Mouse (Mus musculus) hindbrain, embryonic 15.5 days (tissue): Measurements from ENCODE around the gene Atp6v1fnb. TPM values are rescaled to one million over a fixed set of nuclear protein-coding genes. Genes with fewer than 3 reads are reported as not detected.

Experiments
- ATAC-seq: fragments of 200-750 bp; cut with Nextera tagmentation; 2 replicates; pipeline ENCODE4 v1.8.0; 2017; ENCODE audit warnings: low read depth, moderate number of reproducible peaks, moderate TSS enrichment; ENCODE audit not compliant: low FRiP score
- H3K27ac ChIP-seq: fragments of 300-500 bp; sonication (generic); replicated peaks from 2 replicates; pipeline ENCODE4 v1.5.1; 2015; ENCODE audit warnings: mild to moderate bottlenecking, inconsistent platforms
- H3K27me3 ChIP-seq: fragments of 300-500 bp; sonication (generic); 2 replicates; pipeline ENCODE4 v1.6.1; 2015; ENCODE audit warnings: control low read depth, inconsistent platforms
- H3K36me3 ChIP-seq: fragments of 300-500 bp; sonication (generic); 2 replicates; pipeline ENCODE4 v1.6.1; 2015; ENCODE audit warnings: control low read depth, inconsistent platforms
- H3K4me1 ChIP-seq: fragments of 300-500 bp; sonication (generic); replicated peaks from 2 replicates; pipeline ENCODE4 v1.6.1; 2015; ENCODE audit warnings: control low read depth, inconsistent platforms
- H3K4me2 ChIP-seq: fragments of 300-500 bp; sonication (generic); 2 replicates; pipeline ENCODE4 v1.6.1; 2015; ENCODE audit warnings: moderate library complexity, mild to moderate bottlenecking, inconsistent platforms
- H3K4me3 ChIP-seq: fragments of 300-500 bp; sonication (generic); 2 replicates; pipeline ENCODE4 v1.5.1; 2015; ENCODE audit warnings: mild to moderate bottlenecking, inconsistent platforms
- H3K9ac ChIP-seq: fragments of 300-500 bp; sonication (generic); 2 replicates; pipeline ENCODE4 v1.6.1; 2015; ENCODE audit warnings: inconsistent platforms
- H3K9me3 ChIP-seq: fragments of 300-500 bp; sonication (generic); 2 replicates; pipeline ENCODE4 v1.6.1; 2016; ENCODE audit warnings: control low read depth, inconsistent platforms
- WGBS: fragments of 180-500 bp; shearing (Covaris S2); methylation state at CpG from one replicate; pipeline ENCODE4 v1.1.7; 2015; 5-methylcytosine and 5-hydroxymethylcytosine counted together
- polyA plus RNA-seq: library from polyadenylated mRNA; unstranded; fragments of >200 nt; fragmentation: Nextera tagmentation; extraction: Ambion mirVana; gene quantifications from 2 replicates; pipeline ENCODE4 v1.2.1, GENCODE M21; 2015

Atp6v1fnb gene
- 0.35 and 0.42 TPM in 2 replicates for polyA plus RNA-seq

GRCm38 (mm10) chr6:29471137-29471536, at the start of gene Atp6v1fnb:
Atp6v1fnb (plus strand) TSS chr6:29471437.
- no peak for ATAC-seq

DNA sequence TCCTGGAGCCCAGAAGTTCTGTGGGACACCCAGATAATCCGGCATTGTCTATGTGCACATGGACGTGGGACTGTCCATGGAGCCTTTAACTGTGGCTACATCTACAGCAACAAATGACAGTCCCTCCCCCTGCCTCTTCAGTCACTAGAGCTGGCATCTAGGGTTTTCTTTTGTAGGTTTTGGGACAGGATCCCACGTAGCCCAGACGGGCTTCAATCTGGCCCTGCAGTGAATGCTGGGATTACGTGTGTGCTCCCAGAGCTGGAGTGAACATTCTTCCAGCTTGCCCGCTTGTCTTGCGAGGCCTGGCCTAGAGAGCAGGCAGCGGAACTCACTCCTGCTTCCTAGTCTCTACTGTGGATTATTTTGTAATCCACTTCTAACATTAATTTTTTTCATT, 46.1 kb upstream of the Atp6v1fnb start:
- WGBS = 86% methylated on average over 8 of the region's 8 CpGs
- Histone ChIP-seq H3K4me3 (no peak overlapping the region), H3K27me3 (no peaks in the 10 kb centered on the region), H3K9ac (no peak overlapping the region), H3K4me2 (no peak overlapping the region), H3K9me3 (no peaks in the 10 kb centered on the region), H3K4me1 (no peaks in the 10 kb centered on the region), H3K27ac (no peak overlapping the region), H3K36me3 (peaks cover 4% of the 10 kb centered on the region; the same call in 1 of the 2 replicates)
- no peak for ATAC-seq

More at GRCm38 (mm10) chr6:29471137-29471536, at the start of gene Atp6v1fnb:
- H3K4me3 ChIP-seq = no peak within 1 kb of the TSS
- no peaks in the 10 kb centered on the region for H3K9me3 ChIP-seq
- H3K4me2 ChIP-seq = no peak within 1 kb of the TSS
- no peak within 1 kb of the TSS for H3K27ac ChIP-seq
- peaks cover 11% of the 10 kb centered on the region for H3K4me1 ChIP-seq
- H3K27me3 ChIP-seq = peaks cover 6% of the 10 kb centered on the region; the same call in 1 of the 2 replicates
- H3K9ac ChIP-seq = no peak within 1 kb of the TSS
- peaks cover 17% of the 10 kb centered on the region for H3K36me3 ChIP-seq
- WGBS = 91% methylated on average over 4 of the region's 4 CpGs

DNA sequence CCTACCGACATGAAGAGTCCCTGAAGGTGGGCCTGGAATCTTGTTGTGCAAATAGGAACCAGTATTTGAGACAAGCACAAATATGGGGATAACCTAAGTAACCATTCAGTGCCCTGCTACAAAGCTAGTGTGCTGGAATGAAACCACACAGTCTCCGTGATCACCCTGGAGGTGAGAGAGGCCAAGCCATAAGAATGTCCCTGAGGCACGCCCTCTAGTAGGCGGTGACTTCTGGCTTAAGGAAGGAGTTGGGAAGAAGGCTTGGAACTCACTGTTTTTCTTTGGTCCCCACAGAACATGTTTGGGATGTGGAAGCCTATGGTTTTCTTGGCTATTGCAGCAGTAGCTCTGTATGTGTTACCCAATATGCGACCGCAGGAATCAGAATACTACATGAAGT, 44.9 kb upstream of the Atp6v1fnb start:
- Histone ChIP-seq H3K4me3 (no peak overlapping the region), H3K27me3 (peaks cover under 1% of the 10 kb centered on the region; the same call in 1 of the 2 replicates), H3K4me2 (no peak overlapping the region), H3K4me1 (peaks cover 1% of the 10 kb centered on the region; the same call in 1 of the 2 replicates), H3K27ac (no peak overlapping the region), H3K9ac (no peak overlapping the region), H3K36me3 (peaks cover 4% of the 10 kb centered on the region; the same call in 1 of the 2 replicates), H3K9me3 (no peaks in the 10 kb centered on the region)
- WGBS = 78% methylated on average over 6 of the region's 6 CpGs
- ATAC-seq = no peak

DNA sequence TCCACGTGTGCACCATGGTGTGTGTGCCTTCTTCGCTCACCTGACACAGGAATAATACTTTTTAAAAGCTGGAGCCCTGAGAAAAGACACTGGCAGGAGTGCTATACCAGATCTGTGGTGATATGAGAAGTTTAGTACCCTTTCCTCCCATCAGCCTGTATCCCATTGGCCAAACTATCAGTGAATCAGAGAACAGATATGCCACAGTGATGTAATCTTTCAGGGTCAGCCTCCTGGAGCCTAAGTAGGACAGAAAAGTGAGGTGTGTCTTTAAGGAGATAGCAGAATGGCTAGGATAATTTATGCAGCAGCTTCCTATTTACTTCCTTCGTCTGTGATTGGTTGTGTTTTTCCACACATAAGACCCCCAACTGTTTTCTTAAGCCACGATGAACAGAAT, 43.1 kb upstream of the Atp6v1fnb start:
- Histone ChIP-seq H3K27ac (no peak overlapping the region), H3K9ac (no peak overlapping the region), H3K36me3 (no peaks in the 10 kb centered on the region), H3K4me1 (peaks cover 14% of the 10 kb centered on the region), H3K4me3 (no peak overlapping the region), H3K4me2 (no peak overlapping the region), H3K27me3 (peaks cover 16% of the 10 kb centered on the region), H3K9me3 (no peaks in the 10 kb centered on the region)
- 55% methylated on average over 4 of the region's 4 CpGs for WGBS
- ATAC-seq = no peak

DNA sequence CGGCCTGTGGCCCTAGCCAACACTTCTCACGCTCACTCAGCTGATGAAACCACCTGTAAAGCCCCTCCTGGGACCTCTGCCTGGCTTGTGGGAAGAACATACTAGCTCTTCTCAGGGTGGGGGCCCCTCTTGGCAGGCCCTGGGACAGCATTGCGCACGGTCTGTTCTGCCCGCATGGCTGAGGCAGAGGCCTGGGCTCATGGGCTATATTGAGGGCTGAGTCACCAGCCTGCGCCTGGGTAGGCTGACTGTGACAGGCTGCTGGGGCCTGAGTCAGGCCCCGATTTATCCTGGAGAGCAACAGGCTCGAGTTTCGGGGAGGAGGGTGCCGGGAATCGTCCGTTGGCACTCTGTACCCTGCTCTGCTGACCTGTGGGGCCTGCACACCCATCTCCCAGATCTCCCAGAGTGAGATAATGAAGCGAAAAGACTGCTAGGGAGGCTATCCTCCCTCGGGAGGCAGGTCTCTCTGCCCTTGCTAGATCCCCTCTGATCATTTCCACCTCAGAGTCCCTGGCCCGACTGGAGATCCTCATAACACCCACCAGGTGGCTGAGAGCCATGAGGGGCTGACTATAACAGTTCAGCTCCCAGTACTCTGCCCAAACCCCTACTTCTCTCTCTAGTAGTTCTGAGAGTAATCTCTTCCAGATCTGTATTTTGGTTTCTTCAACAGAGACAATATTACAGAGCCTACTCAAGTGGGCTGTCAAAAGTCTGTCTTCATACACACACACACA, 40.4 kb upstream of the Atp6v1fnb start:
- H3K27ac ChIP-seq = no peak overlapping the region
- H3K36me3 ChIP-seq = no peaks in the 10 kb centered on the region
- H3K9me3 ChIP-seq = no peaks in the 10 kb centered on the region
- H3K4me3 ChIP-seq = no peak overlapping the region
- no peak overlapping the region for H3K4me2 ChIP-seq
- H3K4me1 ChIP-seq = peaks cover 40% of the 10 kb centered on the region
- 44% methylated on average over 15 of the region's 15 CpGs for WGBS
- ATAC-seq = no peak
- no peak overlapping the region for H3K9ac ChIP-seq
- H3K27me3 ChIP-seq = peaks cover 37% of the 10 kb centered on the region

DNA sequence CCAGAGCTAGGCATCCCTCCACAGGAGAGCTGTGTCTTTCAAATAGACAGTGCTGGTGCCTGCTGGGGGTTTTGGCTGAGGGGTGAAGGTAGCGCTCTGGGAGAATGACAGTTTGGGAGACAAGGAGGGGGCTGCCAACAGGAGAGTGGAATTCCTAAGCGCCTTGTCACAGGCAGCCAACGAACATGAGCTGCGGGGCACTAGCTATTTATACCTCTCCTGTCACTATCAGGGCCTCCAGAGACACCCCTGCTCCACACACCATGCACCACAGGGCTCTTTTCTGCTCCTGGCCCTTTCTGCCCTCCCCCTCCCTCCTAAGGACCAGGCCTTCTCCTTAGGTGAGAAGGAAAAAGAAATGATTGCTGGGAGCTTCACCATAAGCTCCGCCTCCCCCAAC, 39.8 kb upstream of the Atp6v1fnb start:
- Histone ChIP-seq H3K4me2 (no peak overlapping the region), H3K9me3 (no peaks in the 10 kb centered on the region), H3K27me3 (peaks cover 37% of the 10 kb centered on the region), H3K36me3 (no peaks in the 10 kb centered on the region), H3K4me1 (peaks cover 46% of the 10 kb centered on the region), H3K9ac (no peak overlapping the region), H3K4me3 (no peak overlapping the region), H3K27ac (no peak overlapping the region)
- 19% methylated on average over 5 of the region's 5 CpGs for WGBS
- ATAC-seq = no peak

DNA sequence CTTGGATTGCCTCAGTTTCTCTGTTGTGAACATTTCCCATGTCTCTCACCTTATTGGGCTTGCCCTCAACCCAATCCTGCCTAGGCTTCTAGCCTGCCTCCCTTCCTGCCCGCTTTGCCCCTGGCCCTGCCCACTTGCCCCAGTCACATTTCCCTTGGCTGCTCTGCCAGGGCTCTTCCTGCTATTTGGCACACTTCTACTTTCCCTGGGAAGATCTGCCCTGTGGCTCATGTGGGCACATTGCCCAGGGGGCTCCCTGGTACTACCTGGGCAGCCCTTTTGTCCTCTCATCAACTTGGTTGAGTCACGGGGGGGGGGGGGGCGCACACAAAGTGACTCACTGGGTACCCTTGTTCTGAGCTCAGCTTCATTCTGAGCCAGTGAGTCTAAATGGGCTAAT, 39.1 kb upstream of the Atp6v1fnb start:
- Histone ChIP-seq H3K9me3 (no peaks in the 10 kb centered on the region), H3K27me3 (peaks cover 37% of the 10 kb centered on the region), H3K4me3 (no peak overlapping the region), H3K4me2 (no peak overlapping the region), H3K4me1 (peaks cover 49% of the 10 kb centered on the region), H3K36me3 (no peaks in the 10 kb centered on the region), H3K9ac (no peak overlapping the region), H3K27ac (no peak overlapping the region)
- ATAC-seq = no peak
- WGBS = 30% methylated on average over 3 of the region's 3 CpGs

DNA sequence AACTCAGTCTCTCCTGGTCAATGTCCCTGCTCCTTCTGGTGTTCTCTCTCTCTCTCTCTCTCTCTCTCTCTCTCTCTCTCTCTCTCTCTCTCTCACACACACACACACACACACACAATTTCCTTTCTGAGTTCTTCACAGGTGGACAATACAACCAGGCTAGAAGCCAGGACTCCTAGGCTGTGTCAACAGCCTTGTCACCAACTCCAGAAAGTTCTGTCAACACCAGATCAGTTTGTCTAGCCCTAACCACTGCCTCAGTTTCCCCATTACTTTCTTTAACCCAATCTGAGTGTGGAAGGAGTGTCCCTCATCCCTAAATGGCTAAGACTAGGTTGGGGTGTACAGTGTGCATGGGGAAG, 38.6 kb upstream of the Atp6v1fnb start:
- H3K27ac ChIP-seq = no peak overlapping the region
- H3K4me2 ChIP-seq = peak overlapping the region; percentile 81
- H3K4me3 ChIP-seq = peak overlapping the region; percentile 44
- H3K36me3 ChIP-seq = no peaks in the 10 kb centered on the region
- ATAC-seq = no peak
- no peaks in the 10 kb centered on the region for H3K9me3 ChIP-seq
- H3K9ac ChIP-seq = no peak overlapping the region
- peaks cover 37% of the 10 kb centered on the region for H3K27me3 ChIP-seq
- peaks cover 49% of the 10 kb centered on the region for H3K4me1 ChIP-seq

DNA sequence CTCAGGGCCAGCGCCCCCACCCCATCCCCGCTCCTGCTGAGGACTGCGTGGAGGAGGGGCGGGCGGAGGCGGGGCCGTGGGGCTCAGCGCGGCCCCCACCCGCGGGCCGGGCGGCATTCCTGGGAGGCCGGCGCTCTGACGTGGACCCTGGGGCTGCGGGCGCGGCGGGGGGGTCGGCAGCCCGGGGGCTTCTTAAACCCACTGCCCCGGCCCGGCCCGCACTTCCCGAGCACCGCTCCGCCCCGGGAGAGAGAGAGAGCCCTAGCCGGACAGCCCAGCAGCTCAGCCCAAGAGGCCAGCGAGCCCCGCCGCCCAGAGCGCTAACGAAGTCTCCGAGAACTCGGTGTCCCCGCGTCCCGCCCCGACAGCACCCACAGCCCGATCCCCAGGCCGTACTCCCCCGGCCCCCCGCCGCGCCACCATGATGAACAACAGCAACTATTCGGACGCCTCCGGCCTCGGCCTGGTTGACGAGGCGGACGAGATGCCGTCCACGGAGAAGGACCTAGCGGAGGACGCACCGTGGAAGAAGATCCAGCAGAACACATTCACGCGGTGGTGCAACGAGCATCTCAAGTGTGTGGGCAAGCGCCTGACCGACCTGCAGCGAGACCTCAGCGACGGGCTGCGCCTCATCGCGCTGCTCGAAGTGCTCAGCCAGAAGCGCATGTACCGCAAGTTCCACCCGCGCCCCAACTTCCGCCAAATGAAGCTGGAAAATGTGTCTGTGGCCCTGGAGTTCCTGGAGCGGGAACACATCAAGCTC, 38.0 kb upstream of the Atp6v1fnb start, which contains the start of gene Flnc:
Gene Flnc (plus strand): TSS at position 219 of the 766 bp plus-strand sequence.
- Histone ChIP-seq H3K9ac (peak within 1 kb of the TSS; percentile 49), H3K4me1 (peaks cover 49% of the 10 kb centered on the region), H3K27ac (peak within 1 kb of the TSS; percentile 79; the same call in 1 of the 2 replicates), H3K4me3 (peak within 1 kb of the TSS; percentile 44), H3K4me2 (peak within 1 kb of the TSS; percentile 81), H3K27me3 (peaks cover 37% of the 10 kb centered on the region), H3K36me3 (no peaks in the 10 kb centered on the region), H3K9me3 (no peaks in the 10 kb centered on the region)
- under 1% methylated on average over 65 of the region's 77 CpGs for WGBS
- no peak for ATAC-seq

DNA sequence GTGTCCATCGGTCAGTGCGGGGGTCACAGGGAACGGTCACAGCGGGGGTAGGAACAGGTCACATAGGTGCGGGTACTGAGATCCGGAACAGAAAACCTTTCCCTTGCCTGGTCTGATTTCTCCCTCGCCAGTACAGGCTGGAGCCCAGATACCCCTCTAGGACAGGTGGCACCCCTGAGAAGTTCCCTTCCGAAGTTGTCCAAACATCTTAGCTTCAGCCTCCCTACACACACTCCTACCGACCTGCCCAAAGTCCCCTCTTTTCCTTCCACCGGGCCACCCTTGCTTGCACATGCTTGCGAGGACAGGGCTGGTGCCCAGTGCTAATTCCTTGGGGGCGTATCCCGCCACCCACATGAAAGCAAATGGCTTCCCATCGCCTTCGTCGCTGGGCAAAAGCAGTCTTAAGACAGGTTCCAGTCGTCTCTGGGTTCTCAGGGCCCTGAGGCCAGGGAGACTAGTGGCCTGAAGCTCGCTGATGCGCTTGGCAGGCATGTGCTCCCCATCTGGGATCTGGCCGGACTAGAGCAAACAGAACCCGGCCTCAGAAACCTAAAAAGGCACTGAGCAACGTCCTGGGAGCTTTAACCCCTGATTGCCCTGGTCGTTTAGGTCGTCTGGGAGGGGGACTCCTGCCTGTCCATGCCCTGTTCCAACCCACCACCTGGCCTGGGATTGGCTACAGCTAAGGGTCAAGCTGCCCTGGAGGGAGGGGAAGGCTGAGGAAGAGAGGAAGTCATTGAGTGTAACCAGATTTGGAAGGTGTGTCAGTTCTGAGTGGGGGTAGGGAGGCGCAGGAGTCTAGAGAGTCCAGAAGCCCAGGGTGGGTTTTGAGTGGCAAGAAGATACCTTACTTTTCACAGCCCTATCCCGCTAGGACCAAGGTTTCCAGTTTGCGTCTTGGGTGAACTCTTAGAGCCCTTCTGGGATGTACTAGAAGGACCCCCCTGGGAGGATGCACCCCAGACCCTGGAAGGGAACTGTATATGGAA, 37.1 kb upstream of the Atp6v1fnb start:
- H3K9ac ChIP-seq = peak overlapping the region; percentile 49; the same call in 1 of the 2 replicates

DNA sequence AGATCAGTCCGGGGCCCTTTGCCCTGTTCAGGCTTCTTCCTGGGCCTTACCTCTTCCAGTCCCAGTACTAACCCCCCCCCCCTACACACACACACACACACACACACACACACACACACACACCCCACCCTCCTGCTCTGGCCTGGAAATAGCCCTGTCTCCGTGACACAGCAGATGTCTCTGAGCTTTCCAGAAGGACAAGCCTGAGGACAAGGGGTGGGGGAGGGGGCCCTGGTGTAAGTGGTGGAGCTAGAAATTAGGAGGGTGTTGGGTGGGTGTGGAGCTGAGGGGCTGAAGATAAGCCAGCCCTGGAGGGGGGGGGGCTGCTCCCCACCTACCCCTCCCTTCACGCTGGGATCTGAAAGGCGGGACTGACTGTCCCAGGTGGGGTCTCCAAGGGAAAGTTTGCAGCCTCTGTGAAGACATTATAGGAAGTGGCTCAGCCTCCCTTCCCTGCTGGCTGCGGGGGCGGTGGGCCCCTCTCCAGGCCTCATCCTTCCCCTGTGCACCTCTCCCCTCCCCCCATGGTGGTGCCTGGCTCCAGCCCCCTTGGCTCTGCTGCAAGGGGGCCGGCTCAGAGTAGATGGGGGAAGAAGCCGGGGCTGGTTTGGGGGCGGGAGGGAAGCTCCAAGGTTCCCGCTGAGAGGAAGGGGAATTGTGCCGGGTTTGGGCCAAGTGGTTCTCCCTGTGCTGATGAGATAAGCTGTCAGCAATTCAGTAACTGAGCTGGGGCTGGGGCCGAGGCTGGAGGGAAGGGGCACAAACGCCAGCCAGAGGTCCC, 36.1 kb upstream of the Atp6v1fnb start:
- H3K9me3 ChIP-seq = no peaks in the 10 kb centered on the region
- no peak overlapping the region for H3K9ac ChIP-seq
- peaks cover 49% of the 10 kb centered on the region for H3K4me1 ChIP-seq
- H3K27me3 ChIP-seq = peaks cover 37% of the 10 kb centered on the region
- H3K36me3 ChIP-seq = no peaks in the 10 kb centered on the region
- H3K4me3 ChIP-seq = peak overlapping the region; percentile 44
- peak overlapping the region; percentile 79 for H3K27ac ChIP-seq
- peak; percentile 46 for ATAC-seq
- peak overlapping the region; percentile 81 for H3K4me2 ChIP-seq
- 4% methylated on average over 13 of the region's 13 CpGs for WGBS

More for the DNA sequence above, 37.1 kb upstream of the Atp6v1fnb start:
- H3K4me1 ChIP-seq = peaks cover 49% of the 10 kb centered on the region
- peak overlapping the region; percentile 44 for H3K4me3 ChIP-seq
- H3K9me3 ChIP-seq = no peaks in the 10 kb centered on the region
- H3K36me3 ChIP-seq = no peaks in the 10 kb centered on the region
- WGBS = 6% methylated on average over 27 of the region's 27 CpGs
- H3K4me2 ChIP-seq = peak overlapping the region; percentile 81
- no peak; the same call in 1 of the 2 replicates for ATAC-seq
- peaks cover 37% of the 10 kb centered on the region for H3K27me3 ChIP-seq
- H3K27ac ChIP-seq = peak overlapping the region; percentile 79
